Mouse (Mus musculus): ENCODE data around the gene Lsm11.

Gene Lsm11

GRCm38 (mm10) chr11:45927456-45927855, 17.3 kb downstream of the Lsm11 start:
- no peak for DNase-seq (ENCODE audit: low spot score)

- peak; percentile 70 for DNase-seq (ENCODE audit: low spot score)
These were observed 18.1 kb downstream of the Lsm11 start for GRCm38 (mm10) chr11:45926640-45927082.

DNA sequence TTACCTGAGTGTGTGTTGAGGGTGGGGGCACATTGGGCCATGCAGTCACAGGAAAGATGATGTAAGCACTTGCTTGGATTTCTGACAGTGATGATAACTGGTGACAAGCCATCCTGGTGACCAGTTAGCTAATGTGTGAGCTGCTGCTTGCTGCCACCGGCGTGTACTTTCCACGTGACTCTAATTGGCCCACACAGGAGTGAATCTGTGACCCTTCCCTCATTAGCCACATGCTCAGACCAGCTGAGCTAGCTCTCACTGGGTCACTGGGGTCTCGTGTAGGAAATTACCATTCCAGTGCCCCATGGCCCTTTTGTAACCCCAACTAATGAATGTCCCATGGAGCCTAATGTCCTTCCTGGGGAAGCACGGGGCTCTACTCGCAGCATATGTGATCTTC, 19.3 kb downstream of the Lsm11 start:
- DNase-seq (ENCODE audit: low spot score) = no peak

DNA sequence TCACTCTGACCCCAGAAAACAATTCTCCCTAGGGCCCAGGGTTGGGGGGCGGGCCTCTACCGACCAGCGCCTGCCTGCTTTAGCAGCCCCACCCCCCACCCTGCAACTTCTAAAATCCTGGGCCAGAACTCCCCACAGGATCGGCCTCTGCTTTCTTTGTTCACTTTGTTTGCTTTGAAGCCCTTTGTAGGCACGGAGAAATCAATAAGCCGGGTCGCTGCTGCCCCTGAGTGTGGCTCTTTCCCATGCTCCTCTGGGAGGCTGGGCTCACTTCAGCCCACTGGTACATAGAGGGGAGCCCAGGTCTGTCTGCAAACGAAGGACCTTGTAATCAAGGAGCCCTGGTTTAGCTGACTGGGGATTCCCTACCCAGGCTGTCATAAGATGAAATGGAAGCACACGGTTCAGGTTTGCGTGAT, 23.2 kb downstream of the Lsm11 start:
- no peak for DNase-seq (ENCODE audit: low spot score)

DNA sequence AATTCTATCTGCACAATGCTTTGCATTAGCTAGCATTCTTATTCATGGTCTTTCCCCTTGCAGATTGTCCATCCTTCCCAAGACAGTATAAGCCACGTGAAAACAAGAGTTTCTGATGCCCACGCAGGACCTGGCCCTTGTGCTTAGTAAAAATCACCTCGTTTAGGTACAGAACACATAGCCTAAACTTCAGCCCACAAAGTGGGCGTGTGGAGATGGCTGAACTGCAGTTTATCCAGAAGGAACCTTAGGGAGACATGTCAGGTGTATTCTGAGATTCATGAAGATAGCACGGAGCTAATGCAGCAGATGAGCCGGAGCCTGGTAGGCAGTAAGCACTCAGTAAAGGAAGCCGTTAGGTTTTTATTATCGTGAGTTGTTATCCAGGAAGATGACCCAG, 23.7 kb downstream of the Lsm11 start:
- DNase-seq (ENCODE audit: low spot score) = no peak

GRCm38 (mm10) chr11:45918836-45919235, 25.9 kb downstream of the Lsm11 start:
- no peak for DNase-seq (ENCODE audit: low spot score)

GRCm38 (mm10) chr11:45918018-45918417, 26.7 kb downstream of the Lsm11 start:
- DNase-seq (ENCODE audit: low spot score) = no peak

GRCm38 (mm10) chr11:45916196-45916595, 28.5 kb downstream of the Lsm11 start:
- DNase-seq (ENCODE audit: low spot score) = no peak

DNA sequence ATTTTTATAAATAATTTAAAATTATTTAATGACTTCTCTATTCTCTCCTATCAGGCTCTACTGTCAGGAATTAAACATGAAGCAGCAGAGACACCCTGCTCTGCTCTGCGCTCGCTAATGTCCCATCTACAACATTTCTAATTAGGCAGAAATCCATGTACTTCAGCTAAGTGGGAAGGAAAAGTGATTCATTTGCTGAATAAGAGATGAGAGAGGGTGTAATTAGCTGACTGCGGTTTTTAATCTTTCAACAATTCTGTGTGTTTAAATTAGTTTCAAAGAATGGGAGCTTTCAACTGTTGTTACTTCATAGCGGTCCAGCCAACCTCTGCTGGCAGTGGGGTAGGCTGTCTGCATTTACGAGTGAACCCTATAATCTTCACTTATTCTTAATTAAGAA, 34.0 kb downstream of the Lsm11 start:
- no peak for DNase-seq (ENCODE audit: low spot score)

GRCm38 (mm10) chr11:45908894-45909293, 35.8 kb downstream of the Lsm11 start:
- no peak for DNase-seq (ENCODE audit: low spot score)

DNA sequence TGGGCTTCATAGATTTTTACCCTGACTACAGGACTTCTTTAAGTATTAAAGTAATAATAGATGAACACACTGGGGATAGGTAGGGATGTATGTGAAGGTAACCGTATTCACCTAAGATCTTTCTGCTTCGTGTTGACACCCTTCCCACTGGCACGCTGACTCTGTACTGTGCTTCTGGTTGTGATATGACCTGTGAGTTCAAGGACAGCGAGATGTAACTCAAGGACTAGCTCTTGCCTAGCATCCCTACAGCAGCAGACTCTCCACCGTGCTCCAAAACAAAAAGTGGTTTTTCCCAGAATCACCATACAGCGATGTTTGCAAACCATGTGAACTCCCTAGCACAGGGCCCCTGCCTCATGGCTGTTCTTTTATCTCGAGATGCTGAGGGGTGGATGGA, 36.7 kb downstream of the Lsm11 start:
- no peak for DNase-seq (ENCODE audit: low spot score)

DNA sequence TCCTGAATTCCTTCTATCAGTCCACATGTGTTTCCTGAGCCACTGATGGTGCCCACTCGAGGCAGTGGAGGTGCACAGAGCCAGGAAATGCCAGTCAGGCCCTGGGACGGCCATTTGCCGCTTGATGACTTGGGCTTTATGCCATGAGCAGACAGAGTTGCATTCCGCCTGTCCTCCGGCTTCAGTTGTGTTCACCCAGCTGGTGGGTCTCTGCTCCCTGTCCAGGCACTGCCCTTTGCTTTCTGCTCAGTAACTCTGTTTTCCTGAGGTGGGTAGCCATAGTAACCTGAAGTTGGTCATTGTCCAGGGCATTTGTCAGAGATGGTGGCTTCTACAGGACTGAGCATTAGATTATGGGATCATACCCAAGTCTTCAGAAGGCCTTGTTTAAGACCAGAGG, 37.4 kb downstream of the Lsm11 start:
- DNase-seq (ENCODE audit: low spot score) = no peak

DNA sequence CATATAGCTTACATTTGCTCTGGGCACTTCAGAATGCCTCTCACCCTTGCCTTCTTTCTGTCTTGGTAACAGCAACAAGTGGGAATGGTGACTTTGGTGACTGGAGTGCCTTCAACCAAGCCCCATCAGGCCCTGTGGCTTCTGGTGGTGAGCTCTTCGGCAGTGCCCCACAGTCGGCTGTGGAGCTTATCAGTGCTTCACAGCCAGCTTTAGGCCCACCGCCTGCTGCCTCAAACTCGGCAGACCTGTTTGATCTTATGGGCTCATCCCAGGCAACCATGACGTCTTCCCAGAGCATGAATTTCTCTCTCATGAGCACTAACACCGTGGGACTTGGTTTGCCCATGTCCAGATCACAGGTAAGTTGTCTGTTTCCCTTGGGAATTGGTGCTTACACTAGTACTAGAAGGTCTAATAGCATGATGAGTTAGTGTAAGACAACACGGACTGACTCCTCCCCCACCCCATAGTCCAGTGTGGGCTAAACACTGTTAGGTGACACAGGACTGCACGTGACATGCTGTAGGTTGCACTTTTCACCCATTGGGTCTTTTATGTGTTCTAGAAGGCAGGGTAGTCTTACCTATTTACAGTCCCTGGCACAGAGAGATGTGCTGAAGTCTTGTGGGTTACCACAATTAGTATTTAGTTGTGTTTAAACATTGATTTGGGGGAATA, 38.5 kb downstream of the Lsm11 start:
- no peak for DNase-seq (ENCODE audit: low spot score)

- no peak for DNase-seq (ENCODE audit: low spot score)
These were observed 44.3 kb downstream of the Lsm11 start for GRCm38 (mm10) chr11:45900233-45901015.

DNA sequence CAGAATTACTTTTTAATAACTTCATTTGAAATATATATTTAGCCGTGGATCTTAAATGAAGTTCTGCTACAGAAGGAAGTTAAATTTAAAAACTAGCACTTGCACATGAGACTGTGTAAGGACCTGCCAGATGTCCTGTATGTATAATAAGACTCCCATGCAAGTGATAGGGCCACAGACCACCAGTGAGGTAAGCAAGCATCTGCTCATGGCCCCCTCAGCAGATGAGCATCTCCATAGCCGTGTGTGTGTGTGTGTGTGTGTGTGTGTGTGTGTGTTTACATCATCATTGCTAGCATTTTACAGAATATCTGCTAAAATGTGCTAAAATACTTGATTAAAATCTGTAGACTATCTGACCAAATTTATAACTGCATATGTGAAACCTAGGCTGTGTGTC, 47.3 kb downstream of the Lsm11 start:
- DNase-seq (ENCODE audit: low spot score) = no peak

- no peak for DNase-seq (ENCODE audit: low spot score)
These were observed 51.8 kb downstream of the Lsm11 start for GRCm38 (mm10) chr11:45892861-45893360.

GRCm38 (mm10) chr11:45890423-45890822, 54.3 kb downstream of the Lsm11 start:
- DNase-seq (ENCODE audit: low spot score) = no peak

GRCm38 (mm10) chr11:45889981-45890380, 54.8 kb downstream of the Lsm11 start:
- no peak for DNase-seq (ENCODE audit: low spot score)

- DNase-seq (ENCODE audit: low spot score) = no peak
These were observed 56.2 kb downstream of the Lsm11 start for GRCm38 (mm10) chr11:45888471-45889030.

- no peak for DNase-seq (ENCODE audit: low spot score)
These were observed 58.1 kb downstream of the Lsm11 start for GRCm38 (mm10) chr11:45886596-45886995.

- DNase-seq (ENCODE audit: low spot score) = no peak
These were observed 59.0 kb downstream of the Lsm11 start for GRCm38 (mm10) chr11:45885606-45886230.

GRCm38 (mm10) chr11:45884029-45884428, 60.7 kb downstream of the Lsm11 start:
- peak; percentile 47 for DNase-seq (ENCODE audit: low spot score)

Data from left cerebral cortex, adult 11 months (tissue).